Mouse (Mus musculus) sigmoid colon, adult 10 weeks (tissue): ENCODE results near the gene Xlr5c. TPM values are rescaled to one million over a fixed set of nuclear protein-coding genes. Genes with fewer than 3 reads are reported as not detected.

Experiments used
- polyA plus RNA-seq: library from polyadenylated mRNA; stranded (reverse); fragments of 350-450 nt; fragmentation: Illumina TruSeq; extraction: RNeasy Lipid Tissue Mini Kit (QIAGEN cat#74804); gene quantifications from one replicate; pipeline ENCODE4 v1.2.3, GENCODE M21; 2014; ENCODE audit warnings: low read depth, low replicate concordance

Gene Xlr5c
- polyA plus RNA-seq, result not detected

DNA sequence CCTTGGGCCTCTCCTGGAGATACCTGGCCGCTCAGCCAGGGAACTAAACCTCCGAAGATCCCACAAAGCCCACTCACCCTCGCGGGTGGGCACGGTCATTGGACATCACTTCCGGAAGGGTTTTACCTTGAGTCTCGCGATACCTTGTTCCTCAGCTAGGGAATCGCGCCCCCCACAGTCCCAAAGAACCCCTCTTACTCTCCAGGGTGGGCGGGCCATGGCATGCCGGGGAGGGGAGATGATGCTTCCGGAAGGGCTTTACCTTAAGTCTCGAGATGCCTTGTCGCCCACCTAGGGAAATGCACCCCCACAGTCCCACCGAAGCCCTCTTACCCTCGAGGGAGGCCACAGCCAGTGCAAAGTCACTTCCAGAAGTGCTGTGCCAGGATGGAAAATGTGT is at the start of gene Xlr5c, which contains the start of gene Xlr5a:
Gene Xlr5c (minus strand): TSS at position 101 of the 400 bp plus-strand sequence.
Gene Xlr5a (minus strand): TSS at position 101 of the 400 bp plus-strand sequence.

DNA sequence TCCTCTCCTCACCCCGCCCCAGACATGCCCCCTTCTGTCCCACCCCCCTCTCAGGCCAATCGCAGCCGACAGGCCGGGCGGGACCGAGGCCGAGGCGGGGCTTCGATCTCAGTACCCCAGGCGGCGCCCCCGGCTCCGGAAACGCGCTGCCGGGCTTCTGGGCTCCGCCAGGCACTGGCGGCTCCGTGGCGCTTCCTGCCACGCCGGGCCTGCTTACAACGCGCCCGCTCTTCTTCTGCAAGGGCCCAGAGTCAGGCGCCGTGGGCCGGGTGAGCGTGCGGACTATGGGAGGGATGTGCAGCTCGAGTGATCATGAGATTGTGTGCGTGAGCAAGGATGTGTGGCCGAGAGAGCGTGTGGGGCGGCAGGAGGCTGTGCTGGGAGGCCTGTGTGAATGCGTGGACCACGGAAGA is 49.7 kb upstream of the Xlr5c start, which contains the start of gene Zfp275:
Gene Zfp275 (plus strand): TSS at position 139 of the 413 bp plus-strand sequence.

DNA sequence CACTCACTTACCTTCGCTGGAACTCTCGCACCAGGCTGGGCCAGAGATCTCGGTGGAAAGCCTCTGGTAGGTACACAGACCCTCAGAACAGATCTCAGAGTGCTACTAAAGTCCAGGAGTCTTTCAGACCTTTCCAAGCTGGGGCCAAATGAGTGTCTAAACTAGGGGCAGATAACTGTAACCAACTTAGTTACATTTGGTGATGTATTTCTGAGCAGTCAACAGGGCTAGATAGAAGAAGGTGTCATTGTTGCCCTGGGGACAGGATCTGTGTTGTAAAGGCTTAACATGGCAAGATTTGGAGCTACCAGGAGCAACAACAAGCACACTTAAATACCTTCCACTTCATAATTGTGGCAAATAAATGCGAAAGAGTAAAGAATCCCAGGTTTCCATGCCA is 44.0 kb upstream of the Xlr5c start, which contains the start of gene Gm45015:
Gene Gm45015 (minus strand): TSS at position 101 of the 400 bp plus-strand sequence.

DNA sequence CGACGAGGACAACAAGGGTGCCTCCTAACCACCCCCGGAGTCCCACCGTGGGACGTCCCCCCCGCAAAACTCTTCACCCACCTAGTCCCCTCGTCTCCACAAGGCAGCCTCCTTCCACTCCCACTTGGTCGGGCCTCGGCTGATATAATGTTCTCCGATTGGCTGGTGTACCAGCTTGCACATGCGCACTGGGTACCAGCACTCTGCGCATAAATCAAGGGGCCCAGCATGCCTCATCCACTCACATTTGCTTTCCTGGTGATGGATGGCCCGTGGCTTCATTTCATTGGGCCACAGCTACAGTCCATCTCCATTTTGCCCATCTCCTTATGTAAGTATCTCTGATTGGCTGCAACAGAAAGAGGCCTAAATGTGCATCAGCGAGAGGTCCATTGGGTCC is 27.5 kb downstream of the Xlr5c start, which contains the start of gene Xlr3c:
Gene Xlr3c (minus strand): TSS at position 121 of the 400 bp plus-strand sequence.

DNA sequence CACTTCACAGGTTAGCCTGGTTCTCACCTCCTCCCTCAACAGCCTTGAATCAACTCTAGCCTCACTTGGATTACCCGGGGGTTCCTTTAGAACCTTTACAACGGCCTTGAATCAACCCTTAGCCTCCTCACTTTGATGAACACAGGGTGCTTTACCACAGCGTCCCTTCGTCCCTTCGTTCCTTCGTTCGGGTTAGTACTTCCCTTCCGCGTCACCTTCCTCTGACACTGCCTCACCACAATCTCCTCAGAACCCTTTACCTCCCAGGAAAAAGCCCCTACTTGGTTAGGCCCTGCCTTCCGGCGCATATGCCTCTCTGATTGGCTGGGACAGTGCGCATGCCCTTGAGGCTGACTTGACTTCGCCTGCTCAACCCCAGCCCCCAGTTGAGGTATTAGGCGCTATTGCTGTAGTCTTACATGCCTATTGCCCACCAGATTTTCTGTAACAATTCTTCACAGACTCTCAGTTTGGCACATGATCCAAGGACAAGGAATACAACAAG is 49.9 kb downstream of the Xlr5c start, which contains the start of gene Xlr4c:
Gene Xlr4c (minus strand): TSS at position 310 of the 505 bp plus-strand sequence.

Other genes starting within 250 kb of the Xlr5c start
- gene Pnma3, start 228.2 kb downstream of the Xlr5c start, polyA plus RNA-seq, result not detected
- gene Xlr4a, start 210.5 kb downstream of the Xlr5c start, polyA plus RNA-seq, result 6.8 TPM
- 36.3 TPM for gene Xlr3a, start 195.9 kb downstream of the Xlr5c start, polyA plus RNA-seq
- gene Gm14685, start 175.9 kb downstream of the Xlr5c start, polyA plus RNA-seq, result not detected
- not detected for gene Xlr5b, start 144.2 kb downstream of the Xlr5c start, polyA plus RNA-seq
- not detected for gene DXBay18, start 143.5 kb downstream of the Xlr5c start, polyA plus RNA-seq
- gene Spin2d, start 116.0 kb downstream of the Xlr5c start, polyA plus RNA-seq, result not detected
- gene Xlr3b, start 100.8 kb downstream of the Xlr5c start, polyA plus RNA-seq, result 9.8 TPM
- 12.9 TPM for gene Xlr4b, start 78.6 kb downstream of the Xlr5c start, polyA plus RNA-seq
- gene F8a, start 64.7 kb downstream of the Xlr5c start, polyA plus RNA-seq, result 10.1 TPM
- gene Xlr4c, start 49.8 kb downstream of the Xlr5c start, polyA plus RNA-seq, result 5.4 TPM
- gene Xlr3c, start 27.6 kb downstream of the Xlr5c start, polyA plus RNA-seq, result not detected
- not detected for gene Xlr5a, start within 50 bp of the Xlr5c start, polyA plus RNA-seq
- not detected for gene Gm45015, start 43.9 kb upstream of the Xlr5c start, polyA plus RNA-seq
- 18.5 TPM for gene Zfp275, start 49.6 kb upstream of the Xlr5c start, polyA plus RNA-seq
- not detected for gene Gm18336, start 105.8 kb upstream of the Xlr5c start, polyA plus RNA-seq
- 0.25 TPM for gene Zfp92, start 118.1 kb upstream of the Xlr5c start, polyA plus RNA-seq
- gene Trex2, start 142.4 kb upstream of the Xlr5c start, polyA plus RNA-seq, result not detected
- gene Haus7, start 166.1 kb upstream of the Xlr5c start, polyA plus RNA-seq, result 4.0 TPM
- 88.1 TPM for gene Bgn, start 190.6 kb upstream of the Xlr5c start, polyA plus RNA-seq
- gene Atp2b3, start 210.1 kb upstream of the Xlr5c start, polyA plus RNA-seq, result not detected